Mouse (Mus musculus): ENCODE measurements around the gene Mpzl2.

The Mpzl2 gene

GRCm38 (mm10) chr9:45085741-45086690 lies 46.4 kb downstream of the Mpzl2 start:
- DNase-seq (ENCODE audit: low spot score in 2 of 2) = no peak

DNA sequence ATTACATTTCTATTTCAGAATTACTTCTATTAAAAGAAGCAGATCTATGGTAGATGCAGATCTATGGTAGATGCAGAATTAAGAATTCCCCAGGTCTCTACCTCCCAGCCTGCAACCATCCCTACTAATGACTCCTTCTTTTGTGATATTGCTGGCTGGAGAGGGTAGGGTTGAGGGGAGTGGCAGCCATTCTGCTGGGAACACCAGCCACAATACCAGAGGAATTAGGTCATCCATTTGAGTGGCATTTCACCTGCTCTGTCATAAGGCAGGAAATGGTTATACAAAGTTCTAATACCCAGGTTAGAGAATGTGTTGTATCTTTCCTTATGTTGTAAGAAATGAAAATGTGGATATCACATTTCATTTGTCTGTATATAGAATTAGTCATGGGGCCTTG lies 48.4 kb downstream of the Mpzl2 start:
- no peak for DNase-seq (ENCODE audit: low spot score in 2 of 2)

DNA sequence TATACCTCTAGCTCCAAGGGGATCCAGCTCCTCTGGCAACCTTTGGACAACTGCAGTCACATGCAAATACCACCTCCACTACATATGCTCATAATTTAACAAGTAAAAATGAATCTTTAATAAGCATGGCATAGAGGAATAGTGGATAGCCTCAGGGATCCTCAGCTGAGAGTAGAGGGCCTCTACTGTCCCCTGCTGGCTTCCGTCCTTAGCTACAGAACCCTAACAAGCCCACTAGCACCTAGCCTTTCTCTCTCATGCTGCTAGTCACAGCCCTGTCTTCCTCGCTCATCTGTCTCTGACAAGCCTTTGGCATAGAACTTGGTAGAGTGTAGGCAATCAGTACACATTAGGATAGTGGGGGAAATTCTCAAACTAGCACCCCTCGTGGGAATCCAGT lies 51.2 kb downstream of the Mpzl2 start:
- DNase-seq (ENCODE audit: low spot score in 2 of 2) = no peak

DNA sequence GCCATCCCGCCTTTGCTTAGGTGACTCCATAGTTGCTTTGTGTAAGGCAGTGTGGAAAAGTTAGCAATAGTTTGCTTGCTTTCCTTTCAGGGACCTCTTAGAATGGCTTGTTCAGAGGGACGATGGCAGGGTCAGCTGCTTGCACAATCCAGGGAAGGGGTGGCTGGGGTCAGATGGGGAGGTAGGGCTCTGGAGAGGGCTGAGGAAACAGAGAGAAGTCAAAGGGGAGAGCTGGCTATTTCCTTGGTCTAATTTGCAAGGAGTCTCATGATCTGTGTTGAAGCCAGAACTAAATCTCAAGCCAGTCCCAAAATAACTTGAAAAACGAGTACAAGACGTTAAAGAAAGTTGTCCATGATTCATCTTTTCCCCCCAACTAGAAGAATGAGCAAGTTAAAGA lies 53.0 kb downstream of the Mpzl2 start:
- DNase-seq (ENCODE audit: low spot score in 2 of 2) = no peak

DNA sequence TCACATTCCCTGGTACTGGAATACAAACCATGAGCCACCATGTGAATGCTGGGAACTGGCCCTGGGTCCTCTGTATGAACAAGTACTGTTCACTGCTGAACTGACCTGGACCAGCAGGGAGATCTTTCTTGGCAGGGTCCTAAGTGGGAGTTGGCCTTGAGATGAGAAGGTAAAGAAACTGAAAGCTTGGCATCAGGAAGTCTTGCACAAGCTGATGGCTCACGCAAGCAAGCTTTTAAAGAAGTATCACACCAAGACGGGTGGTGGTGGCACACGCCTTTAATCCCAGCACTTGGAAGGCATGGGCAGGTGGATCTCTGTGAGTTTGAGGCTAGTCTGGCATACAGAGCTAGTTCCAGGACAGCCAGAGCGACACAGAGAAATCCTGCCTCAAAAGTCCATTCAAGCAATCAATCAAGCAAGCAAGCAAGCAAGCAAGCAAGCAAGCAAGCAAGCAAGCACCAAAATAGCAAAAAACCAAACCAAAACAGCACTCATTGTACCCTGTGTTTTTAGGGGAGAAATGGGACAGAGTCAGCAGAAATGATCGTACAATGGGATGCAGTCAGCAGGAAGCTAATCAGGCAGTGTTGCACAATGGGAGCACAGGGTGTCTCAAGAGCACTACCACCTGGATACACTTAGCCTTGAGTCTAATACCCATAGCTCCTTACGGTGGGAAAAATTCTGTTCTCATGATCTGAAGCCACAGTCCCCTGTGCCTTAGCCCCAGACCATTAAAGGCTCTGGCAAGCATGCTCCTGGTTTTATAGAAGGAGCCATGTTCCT lies 55.7 kb downstream of the Mpzl2 start:
- DNase-seq (ENCODE audit: low spot score in 2 of 2) = no peak

DNA sequence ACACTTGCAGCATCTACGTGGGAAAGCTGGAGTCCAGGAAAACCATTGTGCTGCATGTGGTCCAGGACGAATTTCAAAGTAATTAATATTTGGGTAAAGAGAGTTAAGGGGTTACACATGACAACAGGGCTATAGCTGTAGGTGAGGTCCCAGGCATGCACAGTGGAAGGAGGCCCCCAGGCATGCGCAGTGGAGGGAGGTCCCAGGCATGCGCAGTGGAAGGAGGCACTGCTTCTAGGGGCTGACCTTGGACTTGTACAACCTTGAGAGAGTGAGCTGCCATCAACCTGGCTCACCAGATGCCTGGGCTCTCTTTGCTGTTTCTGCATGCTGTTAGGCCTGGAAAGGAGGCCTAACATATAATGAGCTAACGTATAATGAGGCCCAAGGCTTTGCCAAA lies 58.3 kb downstream of the Mpzl2 start:
- no peak for DNase-seq (ENCODE audit: low spot score in 2 of 2)

DNA sequence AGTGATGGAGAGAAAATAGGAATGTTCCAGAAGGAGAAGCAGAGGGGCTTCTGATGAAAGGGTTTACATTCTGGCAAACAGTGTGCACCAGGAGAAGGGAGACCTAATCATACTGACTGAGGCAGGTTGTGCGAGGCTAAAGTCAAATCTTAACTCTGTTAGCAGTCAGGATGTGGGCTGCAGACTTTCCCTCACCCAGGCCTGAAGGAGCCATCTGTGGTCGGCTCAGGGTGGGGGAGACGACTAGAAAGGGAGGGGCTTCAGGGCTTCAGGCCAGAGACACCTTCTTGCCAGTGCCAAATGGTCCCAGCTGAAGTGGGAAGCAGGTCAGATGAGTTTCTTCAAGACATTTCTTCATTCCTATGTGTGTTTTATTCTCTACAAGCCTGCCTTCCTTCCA lies 58.8 kb downstream of the Mpzl2 start:
- no peak for DNase-seq (ENCODE audit: low spot score in 2 of 2)

DNA sequence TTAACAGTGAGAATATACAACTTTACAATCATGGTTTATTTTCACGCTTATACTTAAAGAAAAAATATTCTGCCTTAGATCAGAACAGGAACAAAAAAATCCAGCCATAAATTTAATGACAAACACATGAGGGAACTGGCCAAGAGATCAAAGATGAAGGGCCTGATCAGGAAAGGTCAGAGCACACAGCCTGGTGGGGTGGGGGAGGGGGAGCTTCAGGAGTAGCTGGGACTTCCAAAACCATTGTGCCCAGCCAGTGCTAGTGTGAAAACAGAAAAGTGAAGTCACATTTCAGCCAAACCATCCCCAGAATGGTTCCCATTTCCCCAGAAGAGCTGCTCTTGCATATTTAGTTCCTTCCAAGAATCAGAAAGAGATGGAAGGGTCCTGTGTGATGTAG lies 62.9 kb downstream of the Mpzl2 start:
- DNase-seq (ENCODE audit: low spot score in 2 of 2) = no peak

- no peak for DNase-seq (ENCODE audit: low spot score in 2 of 2)
Observed at GRCm38 (mm10) chr9:45103211-45103979, 63.8 kb downstream of the Mpzl2 start.

Data from frontal cortex, postnatal 36 days (tissue).